Mouse (Mus musculus) right cerebral cortex, adult 18-20 months (tissue): ENCODE results near the gene Cbfa2t3.

ENCODE experiments used
- DNase-seq: peaks from one replicate; pipeline ENCODE4 v3.0.0; 2022; ENCODE audit warnings: mixed read lengths

Cbfa2t3 gene

DNA sequence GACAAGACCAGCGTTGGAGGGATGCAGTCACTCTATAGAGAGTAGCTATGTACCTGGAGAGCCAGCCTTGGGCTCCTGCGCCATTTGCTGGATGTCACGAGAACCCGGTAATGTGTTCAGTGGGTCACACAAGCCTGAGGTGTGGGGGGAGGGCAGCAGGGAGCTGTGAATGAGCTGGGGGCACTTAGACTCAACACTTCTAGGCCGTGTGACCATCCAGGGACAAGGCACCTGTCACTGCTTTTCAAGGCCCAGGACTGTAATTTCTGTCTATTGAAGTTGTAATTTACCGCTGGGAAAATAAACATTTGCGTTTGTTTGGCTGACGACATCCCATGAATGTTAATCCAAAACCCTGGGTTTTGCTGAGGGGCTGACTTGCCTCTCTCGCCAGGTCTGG is 12.0 kb downstream of the Cbfa2t3 start:
- no peak for DNase-seq

DNA sequence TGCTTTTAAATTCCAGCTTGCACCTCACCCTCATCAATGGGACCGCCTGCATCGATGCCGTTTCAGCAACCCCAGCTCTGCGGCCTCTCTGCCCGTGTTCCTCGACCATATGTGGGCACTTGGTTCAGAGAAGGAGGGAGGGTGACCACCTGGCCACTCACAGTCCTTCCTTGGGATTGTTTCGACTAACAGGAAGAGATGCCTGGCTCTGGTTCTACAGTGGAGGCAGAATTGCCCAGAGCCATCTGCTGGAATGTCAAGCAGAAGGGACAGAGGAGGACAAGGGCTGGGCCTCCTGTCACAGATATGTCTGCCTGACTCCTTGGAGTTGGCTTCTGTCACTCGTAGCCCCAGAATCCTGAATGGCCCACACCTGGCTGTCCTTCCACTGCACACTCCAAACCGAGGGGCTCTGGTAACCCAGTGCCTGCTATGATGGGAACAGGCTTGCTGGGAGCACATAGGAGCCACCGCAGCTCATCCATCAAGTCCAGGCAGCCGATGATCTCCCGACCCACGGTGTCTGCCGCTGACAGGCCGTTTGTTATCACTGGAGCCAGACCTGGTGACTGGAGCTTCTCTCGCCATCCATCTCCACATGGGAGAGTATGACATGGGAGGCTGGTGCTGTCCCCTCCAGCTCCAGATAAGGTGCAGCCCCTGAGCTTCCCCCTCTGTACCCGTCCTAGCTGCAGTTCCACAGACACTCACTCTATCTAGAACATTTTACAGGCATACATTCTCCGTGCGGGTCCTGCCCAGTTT is 13.6 kb downstream of the Cbfa2t3 start:
- DNase-seq, result no peak

DNA sequence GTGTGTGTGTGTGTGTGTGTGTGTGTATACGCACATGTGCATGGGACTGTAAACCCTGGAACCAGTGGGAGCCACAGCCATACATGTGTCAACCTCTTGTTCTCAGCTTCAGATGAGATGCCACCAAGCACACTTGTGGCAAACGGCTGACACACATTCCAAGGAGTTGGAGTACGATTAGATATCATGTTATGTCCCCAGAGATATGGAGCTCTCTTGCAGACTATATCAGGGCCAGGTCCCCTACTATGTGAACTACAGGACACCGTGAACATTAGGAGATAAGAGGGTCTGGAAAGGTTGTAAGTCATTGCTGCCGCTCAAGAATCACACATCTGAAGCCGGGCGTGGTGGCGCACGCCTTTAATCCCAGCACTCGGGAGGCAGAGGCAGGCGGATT is 16.1 kb downstream of the Cbfa2t3 start:
- no peak for DNase-seq

DNA sequence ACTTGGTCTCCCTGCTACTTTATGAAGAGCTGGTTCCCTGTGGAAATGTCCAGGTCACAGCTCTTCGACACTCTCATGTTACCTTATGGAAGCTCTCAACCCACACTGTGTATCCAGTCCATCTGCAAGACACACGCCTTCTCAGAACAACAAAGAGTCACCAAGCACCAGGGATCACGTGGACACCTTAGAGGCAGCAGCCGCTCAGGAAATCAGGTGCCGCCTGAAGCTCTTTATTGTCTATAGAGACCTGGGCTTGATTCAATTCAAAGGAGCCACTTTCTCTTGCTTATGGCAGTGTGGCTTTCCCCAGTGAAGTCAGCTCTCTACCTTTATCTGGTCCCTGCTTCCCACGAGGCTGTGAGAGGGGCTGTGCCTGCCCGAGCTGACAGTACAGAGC is 18.7 kb downstream of the Cbfa2t3 start:
- DNase-seq, result no peak

DNA sequence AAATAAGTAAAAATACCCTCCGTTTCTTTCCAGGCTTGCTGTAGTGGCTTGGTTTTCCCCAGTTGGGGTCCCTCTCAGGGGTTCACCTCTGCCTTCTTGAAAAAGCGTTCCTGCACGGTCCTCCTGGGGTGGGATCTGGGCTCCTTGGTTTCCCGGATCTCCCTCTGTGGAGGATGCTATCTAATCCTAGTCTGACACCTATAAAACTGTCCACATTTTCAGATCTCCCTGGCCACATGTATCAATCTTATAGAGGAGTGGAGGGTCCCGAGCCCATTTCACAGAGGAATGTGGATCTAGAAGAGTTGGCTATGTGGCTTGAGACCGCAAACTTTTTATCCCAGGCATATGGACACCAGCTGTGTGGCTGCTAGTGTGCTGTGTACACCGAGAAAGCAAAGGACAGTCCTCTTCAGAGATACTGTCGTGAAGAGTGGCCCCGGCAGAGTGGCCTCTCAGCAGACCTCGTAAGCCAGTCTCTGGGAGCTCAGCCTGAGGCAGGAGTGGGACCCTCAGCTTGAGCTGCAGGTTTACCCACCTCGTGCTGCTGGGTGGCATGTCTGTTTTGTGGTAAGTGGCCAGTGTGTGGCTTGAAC is 19.5 kb downstream of the Cbfa2t3 start:
- DNase-seq, result no peak

DNA sequence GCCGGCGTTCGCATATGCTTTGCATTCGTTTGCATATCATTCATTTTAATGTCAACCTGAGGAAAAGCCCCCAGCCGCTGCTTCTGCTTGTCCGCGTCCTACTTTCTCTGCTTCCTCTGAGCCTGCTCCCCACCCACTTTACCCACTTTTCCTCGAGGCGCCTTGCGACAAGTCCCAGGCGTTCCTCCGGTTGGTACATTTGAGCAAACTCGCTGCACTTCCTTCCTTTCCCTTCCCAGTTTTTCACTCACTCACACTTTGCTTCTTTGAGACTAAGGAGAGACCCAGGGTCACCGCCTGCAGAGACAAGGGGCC is 20.1 kb downstream of the Cbfa2t3 start:
- no peak for DNase-seq

DNA sequence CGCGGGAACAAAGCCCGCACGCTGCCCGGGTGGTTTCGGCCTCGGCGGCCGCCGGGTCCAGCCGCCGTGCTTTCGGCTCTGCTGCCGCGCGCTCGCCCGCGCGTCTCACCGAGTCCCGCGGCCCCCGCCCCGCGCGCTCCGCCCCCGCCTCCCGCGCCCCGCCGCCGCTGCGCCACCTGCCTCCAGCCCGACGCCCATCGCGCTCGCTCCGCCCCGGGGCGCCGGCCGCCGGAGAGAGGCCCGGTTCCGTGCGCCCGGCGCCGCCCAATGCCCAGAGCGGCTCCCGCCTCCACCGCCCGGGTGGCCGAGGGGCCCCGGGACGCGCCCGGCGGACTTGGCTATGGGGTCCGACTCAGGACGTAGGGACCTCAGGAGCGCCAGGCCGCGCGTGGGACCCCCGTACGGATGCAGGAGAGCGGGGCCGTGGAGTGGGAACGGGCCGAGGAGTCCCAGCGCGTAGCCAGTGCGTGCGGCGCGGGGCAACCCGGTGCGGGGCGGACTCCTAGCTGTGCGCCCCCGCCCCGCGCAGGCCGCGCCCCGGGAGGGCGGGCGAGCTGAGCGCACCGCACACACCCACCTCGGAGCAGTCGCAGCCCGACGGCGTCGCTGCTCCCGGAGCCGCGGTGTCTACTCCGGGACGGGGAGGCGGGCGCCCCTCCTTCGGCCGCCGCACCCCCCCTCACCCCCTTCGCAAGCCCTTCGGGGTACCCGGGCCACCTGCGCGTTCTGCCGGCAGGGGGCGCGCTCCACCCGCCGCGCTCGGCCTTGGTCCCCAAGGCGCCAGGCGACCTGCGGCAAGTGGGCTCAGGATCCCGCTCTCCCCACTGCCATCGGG is 20.6 kb downstream of the Cbfa2t3 start:
- peak; percentile 76 for DNase-seq

DNA sequence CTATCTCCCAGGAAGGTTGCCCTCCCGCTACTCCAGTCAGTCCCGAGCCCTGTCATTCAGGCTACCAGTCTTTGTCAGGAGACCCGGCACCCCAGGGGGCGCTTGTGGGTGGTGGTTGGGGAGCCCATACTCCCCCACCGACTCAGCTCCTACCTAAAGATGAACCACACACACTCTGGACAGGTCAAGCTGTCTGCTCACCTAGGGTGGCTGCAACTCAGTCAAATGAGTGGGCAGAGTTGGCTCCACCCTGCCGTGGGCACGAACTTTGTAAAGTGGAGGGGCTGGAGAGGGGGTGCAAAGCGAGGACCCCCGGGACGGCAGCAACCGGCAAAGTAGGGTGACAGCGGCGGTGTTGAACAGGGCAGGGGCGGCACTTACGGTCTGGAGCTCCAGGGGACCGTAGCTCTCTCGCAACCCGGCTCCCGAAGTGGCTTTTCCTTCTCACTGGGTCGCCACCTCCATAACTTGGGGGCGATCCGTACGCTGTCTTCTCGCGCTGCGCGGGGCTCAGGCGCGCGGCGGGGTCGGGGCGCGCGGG is 21.4 kb downstream of the Cbfa2t3 start:
- DNase-seq, result peak; percentile 17

DNA sequence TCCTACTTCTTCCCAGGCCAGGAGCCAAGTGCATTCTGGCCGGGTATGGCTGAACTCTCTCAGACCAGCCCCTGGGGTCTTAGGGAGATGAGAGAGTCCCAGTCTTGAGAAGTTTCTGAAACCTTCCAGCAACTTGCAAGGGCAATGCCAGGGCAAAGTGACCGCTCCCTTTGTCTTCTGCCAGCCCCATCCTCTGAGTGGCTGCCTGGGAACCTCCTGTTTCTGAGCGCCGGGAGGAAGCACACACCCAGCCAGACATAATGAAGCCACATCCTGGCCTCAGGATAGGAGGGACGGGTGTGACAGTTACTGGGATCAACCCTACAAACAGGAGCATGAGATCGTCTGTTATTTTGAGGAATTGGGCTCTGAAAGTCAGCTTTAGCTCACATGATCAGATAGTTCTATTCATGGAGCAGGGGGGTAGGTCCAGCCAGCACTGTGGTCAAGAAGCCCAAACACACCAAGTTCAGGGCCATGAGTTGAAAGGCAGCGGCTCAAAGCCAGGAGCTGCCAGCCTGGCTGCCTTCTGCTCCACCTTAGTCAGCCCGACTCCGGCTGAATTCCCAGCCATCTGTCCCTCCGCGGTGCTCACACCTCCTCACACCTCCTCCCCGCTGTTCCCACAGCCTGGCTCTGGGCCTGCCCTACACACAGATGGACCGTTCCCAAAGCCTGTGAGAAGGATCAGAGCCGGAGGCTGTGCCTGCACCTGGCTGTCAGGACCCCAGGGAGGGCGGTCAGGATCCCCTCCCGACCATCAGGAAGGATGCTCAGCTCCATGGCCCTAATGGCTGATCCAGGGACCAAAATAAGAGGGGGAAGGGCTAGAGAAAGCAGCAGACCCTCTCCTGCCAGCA is 22.1 kb downstream of the Cbfa2t3 start:
- peak; percentile 87 for DNase-seq

DNA sequence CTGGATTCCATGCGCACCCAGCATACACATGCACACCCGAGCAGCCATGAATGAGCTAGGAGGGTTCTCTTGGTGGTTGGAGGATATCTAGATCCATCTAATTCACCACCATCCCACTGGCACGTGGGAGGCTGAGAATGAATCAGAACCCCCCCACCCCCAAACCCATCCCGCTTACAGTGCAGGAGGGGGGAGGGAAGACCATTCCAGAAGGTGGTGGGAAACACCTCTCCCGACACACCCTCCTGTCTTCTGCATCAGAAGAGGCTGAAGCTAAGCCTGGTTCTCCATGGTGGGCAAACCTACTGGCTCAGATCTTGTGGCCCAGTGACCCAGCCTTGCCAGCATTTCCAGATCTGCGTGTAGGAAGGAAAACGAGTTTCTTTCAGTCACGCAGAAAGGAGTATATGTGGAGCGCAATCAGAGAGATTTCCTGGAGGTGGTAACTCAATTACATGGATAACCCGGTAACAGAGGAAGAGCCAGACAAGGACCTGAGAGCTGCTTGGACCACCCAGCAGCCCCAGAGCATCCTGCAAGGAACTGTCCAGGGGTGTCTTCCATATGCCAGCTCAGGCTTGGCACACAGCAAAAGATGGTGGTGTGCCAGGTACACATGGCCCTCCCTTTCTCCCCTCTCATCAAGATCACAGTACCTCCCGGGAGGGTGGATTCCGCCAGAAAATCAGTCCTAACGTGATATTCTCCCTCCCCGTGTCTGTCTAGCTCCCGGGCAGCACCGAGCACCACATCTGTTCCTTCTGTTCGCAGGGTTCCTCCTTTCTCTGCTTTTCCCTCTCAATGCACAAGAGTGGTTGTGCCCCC is 23.1 kb downstream of the Cbfa2t3 start:
- peak; percentile 58 for DNase-seq

DNA sequence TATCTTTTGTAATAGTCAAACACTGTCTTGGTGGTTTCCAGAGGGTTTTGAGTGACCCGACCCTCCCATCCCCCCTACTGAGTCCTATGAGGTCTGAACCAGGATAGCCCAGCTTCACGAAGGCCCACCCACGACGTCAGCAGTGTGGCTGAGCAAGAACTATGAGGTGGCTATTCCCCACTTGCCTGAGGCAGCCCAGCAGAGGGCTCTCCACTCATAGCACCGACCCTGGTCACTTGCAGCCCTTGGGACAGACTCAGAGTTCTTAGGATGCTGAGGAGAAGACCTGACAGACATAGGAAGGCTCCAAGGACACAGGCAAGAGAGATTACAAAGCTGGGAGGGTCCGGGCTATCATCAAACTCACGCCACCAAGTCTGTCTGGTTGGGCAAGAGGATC is 23.9 kb downstream of the Cbfa2t3 start:
- DNase-seq, result no peak

DNA sequence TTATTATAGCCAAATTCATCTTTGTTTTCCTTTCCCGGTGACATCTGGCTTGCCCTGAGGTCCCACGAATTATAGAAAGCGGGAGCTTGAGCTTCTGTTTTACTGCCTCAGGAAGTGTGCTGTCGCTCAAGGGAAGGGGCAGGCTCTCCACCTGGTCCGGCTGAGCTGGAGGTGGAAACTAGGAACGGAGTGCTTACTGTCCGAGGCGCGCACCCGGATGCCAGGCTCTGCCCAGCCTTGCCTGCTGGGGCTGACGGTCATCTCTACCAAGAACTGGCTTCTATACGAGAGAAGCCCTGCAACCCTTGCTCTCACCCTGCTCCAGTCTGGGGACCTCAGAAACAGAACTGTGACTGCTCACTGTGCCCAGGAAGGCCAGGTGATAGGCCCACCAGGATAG is 24.9 kb downstream of the Cbfa2t3 start:
- no peak for DNase-seq

DNA sequence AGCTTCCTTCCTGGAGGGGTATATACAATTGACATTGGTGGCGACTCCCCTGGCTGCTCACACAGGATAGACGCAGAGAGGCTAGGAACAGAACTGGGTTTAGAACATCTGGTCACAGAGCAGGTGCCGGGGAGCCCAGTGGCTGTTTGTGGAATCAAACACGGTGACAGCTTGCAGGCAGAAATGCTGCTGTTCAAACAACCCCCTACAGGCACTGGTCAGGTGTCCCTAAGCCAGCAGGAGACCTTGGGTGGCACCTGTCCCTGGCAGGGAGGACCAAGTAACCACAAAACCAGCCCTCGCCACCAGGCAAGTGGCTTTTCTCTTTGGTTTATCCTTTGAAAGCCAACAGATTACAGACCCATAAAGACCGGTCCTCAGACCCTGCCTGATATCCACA is 27.0 kb downstream of the Cbfa2t3 start:
- no peak for DNase-seq

DNA sequence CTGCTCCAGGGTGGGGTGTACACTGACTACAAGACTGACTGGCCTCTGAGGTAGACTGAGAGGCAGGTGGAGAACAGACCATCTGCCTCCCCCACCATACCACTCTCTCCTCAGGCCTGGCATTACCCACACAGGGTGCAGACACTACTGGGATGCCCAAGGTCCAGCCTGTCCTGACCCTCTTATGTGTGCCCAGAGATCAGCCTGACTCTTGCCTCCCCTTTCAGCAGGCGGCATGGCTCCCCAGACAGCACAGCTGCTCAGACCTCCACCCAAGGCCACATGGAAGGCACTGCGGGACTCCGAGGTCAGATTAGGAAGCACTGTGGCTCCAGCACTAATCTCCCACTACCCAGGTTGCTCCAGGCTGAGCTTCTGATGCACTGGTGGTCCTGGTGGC is 28.2 kb downstream of the Cbfa2t3 start:
- DNase-seq, result no peak

DNA sequence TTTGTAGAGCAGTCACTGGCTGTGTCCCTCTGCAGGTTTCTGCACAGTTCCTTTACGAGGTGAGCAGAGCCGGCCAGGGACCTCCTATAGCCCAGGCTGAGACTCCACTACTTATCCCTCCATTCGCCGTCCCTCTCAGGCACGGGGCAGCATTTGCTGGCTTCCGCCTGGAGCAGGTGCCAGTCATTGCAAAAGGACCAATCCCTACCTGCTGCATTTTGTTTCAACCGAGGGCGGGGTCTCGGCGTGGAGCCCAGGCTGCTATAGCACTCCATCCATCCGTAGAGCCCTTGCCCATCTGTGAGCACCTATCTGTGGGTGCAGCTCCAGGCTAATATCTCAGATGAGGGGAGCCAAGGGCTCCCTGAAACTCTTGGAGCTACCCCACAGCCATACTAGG is 28.9 kb downstream of the Cbfa2t3 start:
- no peak for DNase-seq

DNA sequence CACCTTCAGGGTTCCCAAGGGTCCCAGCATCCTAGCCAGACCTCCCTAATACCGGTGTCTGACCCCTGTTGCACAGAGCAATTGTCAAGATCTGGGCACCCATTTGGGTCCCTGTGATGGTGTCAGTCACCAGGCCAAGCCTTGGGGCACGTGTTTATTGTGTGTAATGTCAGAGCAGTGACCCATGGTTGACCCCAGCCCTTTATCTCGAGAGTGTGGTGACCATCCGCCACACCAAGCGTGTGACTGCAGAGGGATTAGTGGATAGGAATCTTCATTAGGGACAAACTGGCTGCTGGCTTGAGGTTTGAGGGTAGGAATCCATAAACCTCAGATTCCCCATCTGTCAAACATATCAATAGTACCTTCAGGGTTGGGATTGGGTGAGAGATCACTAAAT is 29.5 kb downstream of the Cbfa2t3 start:
- DNase-seq, result no peak

DNA sequence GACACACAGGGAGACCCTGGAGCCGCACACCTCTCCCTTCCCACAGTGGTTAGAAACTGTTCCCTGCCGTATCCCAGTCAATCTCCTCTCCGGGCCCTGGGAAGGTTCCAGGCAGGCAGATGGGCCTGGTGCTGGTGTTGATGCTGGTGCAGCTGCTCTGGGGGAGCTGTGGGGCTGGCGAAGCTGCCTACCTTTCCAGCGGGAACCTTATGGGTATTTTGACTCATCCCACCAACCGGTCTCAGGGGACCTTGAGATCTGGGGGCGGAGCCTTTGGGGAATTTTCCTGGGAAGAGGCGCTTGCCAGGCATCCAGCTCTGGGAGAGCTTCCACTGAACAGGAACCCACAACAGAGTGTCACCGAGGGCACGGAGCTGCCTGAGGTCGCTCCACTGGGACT is 31.1 kb downstream of the Cbfa2t3 start:
- DNase-seq, result peak; percentile 88

DNA sequence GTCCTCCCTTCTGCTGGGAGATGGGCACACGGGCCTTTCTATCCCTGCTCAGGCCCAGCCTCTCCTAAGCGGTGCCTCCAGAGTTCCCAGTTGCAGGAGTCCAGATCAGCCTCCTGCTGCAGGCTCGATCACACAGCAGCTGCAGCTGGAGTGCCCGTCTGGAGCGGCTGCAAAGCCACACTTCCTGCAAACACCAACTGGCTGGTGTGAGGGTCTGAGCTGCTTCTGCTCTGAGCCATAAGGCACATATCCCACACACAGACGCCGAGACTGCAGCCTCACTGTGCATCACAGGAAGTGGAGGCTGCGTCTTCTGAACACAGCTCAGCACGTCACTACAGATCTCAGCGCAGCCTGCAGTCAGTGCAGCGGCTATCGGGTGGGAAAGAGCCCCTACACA is 32.1 kb downstream of the Cbfa2t3 start:
- peak; percentile 81 for DNase-seq

DNA sequence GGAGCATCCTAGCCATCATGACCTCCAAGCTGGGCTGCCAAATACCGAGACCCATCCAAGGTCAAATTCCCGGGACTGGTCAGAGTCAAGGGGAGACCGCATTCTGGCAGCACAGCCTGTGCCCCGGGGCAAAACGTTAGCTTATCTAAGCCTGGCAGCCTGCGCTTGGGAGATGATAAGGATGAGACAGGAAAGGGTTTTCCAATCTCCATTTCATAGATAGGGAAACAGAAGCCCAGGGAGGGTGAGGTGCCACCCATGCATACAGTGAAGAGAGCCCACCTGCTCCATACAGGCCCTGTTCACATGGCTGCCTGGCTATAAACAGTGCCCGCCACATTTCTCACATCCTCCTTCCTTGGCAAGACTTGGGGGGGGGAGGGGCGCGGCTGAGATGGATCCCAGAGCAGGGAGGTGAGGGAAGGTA is 32.6 kb downstream of the Cbfa2t3 start:
- DNase-seq, result no peak

DNA sequence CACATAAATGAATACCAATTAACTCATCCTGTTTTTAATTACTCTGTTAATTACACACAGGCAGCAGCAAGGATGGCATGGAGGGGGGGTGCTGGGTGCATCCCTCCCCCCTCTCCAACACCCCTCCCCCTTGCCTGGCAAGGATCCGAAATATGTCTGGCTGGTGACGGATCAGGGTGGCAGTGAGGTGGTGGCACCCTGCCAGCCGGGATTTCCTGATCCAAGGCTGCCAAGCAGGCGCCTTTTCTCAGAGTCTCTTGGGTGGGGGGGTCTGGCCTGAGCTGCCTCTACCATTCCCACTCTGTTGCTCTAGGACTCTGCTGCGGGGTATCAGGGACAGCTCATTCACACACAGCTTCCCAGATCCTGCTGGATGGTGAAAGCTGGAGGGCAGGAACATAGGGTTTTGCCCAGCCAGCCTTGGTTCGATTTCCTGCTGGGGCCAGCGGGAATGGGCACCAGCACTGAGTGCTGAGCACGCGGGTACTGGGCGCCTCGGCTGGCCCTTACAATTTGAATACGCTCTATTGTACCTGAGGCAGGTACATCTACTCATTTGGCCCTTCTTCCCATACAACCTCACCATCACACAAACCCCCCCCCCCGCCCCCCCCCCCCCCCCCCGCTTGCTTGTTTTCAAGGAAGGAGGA is 33.1 kb downstream of the Cbfa2t3 start:
- DNase-seq, result no peak

DNA sequence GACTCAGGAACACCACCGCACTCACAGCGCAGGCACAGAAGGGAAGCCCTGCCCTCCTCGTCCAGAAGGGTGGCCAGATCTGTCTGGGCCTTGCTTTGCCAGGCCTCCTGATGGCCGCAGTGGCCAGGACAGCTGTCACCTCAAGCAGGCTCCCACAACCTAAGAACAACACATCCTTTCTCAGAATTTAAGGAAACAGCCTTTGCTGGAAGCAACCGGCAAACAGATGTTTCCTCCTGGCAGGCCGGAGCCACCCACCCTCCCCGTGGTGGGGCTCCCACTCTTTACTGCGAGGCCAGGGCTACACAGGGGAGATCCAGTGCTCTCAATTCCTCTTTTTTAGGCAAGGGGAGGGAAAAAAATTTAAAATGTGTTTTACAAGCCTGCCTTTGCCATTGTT is 33.7 kb downstream of the Cbfa2t3 start:
- peak; percentile 29 for DNase-seq
